Mouse (Mus musculus) adrenal gland, postnatal 10 days (tissue): ENCODE data around the gene Fam243. TPM values are rescaled to one million over a fixed set of nuclear protein-coding genes. Genes with fewer than 3 reads are reported as not detected.

Experiments
- total RNA-seq, 2 experiments: library from RNA; stranded (reverse); gene quantifications; 2 replicates each; pipeline ENCODE4 v1.2.3; 2021

The Fam243 gene
- total RNA-seq, 2 experiments from 2014 or later, result not detected

Other genes starting within 250 kb of the Fam243 start
- gene Kcne2, start 29.1 kb downstream of the Fam243 start, total RNA-seq, result not detected
- gene Smim11, start 20.2 kb downstream of the Fam243 start, total RNA-seq, result 10 to 100 TPM; 50.7 to 53.0 TPM
- gene Kcne1, start 38.0 kb upstream of the Fam243 start, total RNA-seq, result not detected
- 10 to 100 TPM; 21.7 to 22.2 TPM for gene Rcan1, start 149.4 kb upstream of the Fam243 start, total RNA-seq
- gene Clic6, start 164.3 kb upstream of the Fam243 start, total RNA-seq, result under 1 TPM; 0.12 to 0.30 TPM